Mouse (Mus musculus): ENCODE measurements around the gene Ctsz. TPM values are rescaled to one million over a fixed set of nuclear protein-coding genes. Genes with fewer than 3 reads are reported as not detected.

The Ctsz gene
- polyA plus RNA-seq, 1 experiment from 2014 or later = 125 TPM

DNA sequence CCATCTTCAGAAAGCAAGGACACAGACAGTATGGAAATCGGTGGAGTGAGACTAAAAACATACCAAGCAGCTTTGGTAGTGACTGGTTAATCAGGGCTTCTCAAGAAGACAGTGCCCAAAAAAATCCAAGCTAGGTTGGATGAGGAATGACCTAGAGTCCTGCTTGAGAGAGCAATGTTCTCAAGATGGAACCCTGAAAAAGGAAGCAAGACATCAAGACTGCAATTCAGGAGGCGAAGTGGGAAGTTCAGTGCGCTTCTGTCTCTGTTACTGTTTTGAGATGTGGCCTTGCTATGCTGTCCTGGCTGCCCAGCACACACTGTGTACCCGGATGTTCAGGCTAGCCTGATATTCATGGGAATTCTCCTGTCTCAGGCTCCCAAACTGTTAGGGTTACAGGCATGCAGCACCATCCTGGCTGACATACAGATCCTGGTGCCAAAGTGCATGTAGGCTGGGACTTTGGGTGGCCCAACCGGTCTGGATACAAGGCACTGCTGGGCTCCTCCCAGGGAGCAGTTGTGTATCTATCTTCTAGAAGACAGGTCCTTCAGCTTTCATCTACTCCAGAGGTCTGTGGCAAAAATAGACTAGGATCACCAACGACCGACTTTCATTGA is 32.1 kb upstream of the Ctsz start:
- no peak overlapping the region for H3K27ac ChIP-seq (replicated peaks in 1 of 2; ENCODE audit: control insufficient read depth in 1 of 2, insufficient read depth in 1 of 2, low read depth in 2 of 2, low read length in 2 of 2)
- no peak for ATAC-seq (ENCODE audit: insufficient number of reproducible peaks, insufficient read depth, low FRiP score, low read depth)
- no peaks in the 10 kb centered on the region for H3K27me3 ChIP-seq (ENCODE audit: control insufficient read depth, insufficient read depth, low read length)
- no peaks in the 10 kb centered on the region for H3K9me3 ChIP-seq (ENCODE audit: control insufficient read depth, low read length)
- H3K9ac ChIP-seq (ENCODE audit: low read length) = no peak overlapping the region
- H3K4me3 ChIP-seq (ENCODE audit: control insufficient read depth in 1 of 2, insufficient read depth in 1 of 2, low read depth in 1 of 2, low read length in 2 of 2) = no peak overlapping the region
- WGBS = 70% methylated on average over 7 of the region's 7 CpGs
- H3K4me2 ChIP-seq (ENCODE audit: low read length) = no peak overlapping the region
- H3K36me3 ChIP-seq (ENCODE audit: control insufficient read depth, insufficient read depth, low read length) = peaks cover 48% of the 10 kb centered on the region
- H3K4me1 ChIP-seq (ENCODE audit: control insufficient read depth in 2 of 2, insufficient read depth in 2 of 2, low read length in 2 of 2) = peaks cover 10 to 22% of the 10 kb centered on the region in 2 experiments; a peak in 3 of 4 replicates

DNA sequence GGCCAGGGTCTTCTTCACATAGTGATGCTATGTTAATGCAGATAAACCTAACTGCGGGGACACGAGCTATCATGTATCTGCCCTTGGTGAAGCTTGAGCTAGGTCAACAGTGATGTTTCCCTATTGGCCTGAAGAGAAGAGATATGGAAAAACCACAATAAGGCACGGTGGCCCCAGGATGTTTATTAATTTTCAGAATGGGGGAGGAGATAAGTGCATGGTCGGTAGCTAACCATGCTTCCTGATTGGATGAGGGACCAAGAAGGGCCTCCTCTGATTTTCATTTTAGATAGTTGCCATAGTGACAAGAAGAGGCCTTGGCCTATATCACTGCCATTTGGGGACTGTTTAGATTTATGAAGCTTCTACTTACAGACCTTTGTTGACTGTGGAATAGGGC is 31.5 kb upstream of the Ctsz start:
- Histone ChIP-seq H3K9ac (ENCODE audit: low read length) (no peak overlapping the region), H3K4me1 (ENCODE audit: control insufficient read depth in 2 of 2, insufficient read depth in 2 of 2, low read length in 2 of 2) (peaks cover 10 to 22% of the 10 kb centered on the region in 2 experiments; a peak in 3 of 4 replicates), H3K4me2 (ENCODE audit: low read length) (no peak overlapping the region), H3K27ac (replicated peaks in 1 of 2; ENCODE audit: control insufficient read depth in 1 of 2, insufficient read depth in 1 of 2, low read depth in 2 of 2, low read length in 2 of 2) (no peak overlapping the region), H3K9me3 (ENCODE audit: control insufficient read depth, low read length) (no peaks in the 10 kb centered on the region), H3K36me3 (ENCODE audit: control insufficient read depth, insufficient read depth, low read length) (peaks cover 53% of the 10 kb centered on the region), H3K27me3 (ENCODE audit: control insufficient read depth, insufficient read depth, low read length) (no peaks in the 10 kb centered on the region), H3K4me3 (ENCODE audit: control insufficient read depth in 1 of 2, insufficient read depth in 1 of 2, low read depth in 1 of 2, low read length in 2 of 2) (no peak overlapping the region)
- 73% methylated on average over 4 of the region's 4 CpGs for WGBS
- no peak for ATAC-seq (ENCODE audit: insufficient number of reproducible peaks, insufficient read depth, low FRiP score, low read depth)

DNA sequence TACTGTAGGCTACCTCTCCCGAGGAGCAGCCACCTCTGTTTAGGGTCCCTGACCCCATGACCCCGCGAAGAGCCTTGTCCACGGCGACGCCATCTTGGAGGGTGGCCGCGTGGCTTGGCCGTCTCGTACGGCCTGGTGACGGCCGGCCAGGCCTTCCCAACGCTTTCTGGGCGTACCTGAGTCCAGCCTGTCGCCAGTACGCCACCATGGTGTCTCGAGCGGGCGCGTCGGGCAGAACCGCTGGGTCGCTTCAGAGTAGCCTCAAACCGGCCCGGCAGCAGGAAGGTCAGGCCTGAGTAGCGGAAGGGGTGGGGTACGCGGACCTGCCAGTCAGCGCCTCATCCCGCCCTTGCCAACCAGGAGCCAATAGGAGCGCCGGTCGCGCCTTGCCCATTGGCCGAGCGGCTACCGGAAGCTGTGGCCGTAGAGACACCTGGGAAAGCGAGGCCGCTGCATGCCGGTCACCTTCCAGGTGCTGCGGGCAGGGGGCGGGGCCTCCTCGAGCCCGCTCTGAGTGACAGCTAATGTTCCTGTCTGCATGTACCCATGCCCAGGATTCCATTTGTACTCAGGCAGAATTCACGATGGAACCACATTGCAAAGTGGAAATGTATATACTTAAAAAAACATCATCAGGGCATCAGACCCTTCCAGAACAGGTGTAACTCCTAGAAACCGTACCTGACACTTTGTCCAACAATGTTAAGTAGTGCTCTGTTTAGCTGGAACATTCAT is 25.1 kb upstream of the Ctsz start, which contains the start of gene Atp5e:
Gene Atp5e (minus strand): TSS at position 317 of the 735 bp plus-strand sequence.
- ATAC-seq (ENCODE audit: insufficient number of reproducible peaks, insufficient read depth, low FRiP score, low read depth) = peak; percentile 99
- no peaks in the 10 kb centered on the region for H3K9me3 ChIP-seq (ENCODE audit: control insufficient read depth, low read length)
- peak within 1 kb of the TSS; percentile 85 for H3K9ac ChIP-seq (ENCODE audit: low read length)
- peak within 1 kb of the TSS; percentile 78 to 84 for H3K4me3 ChIP-seq (ENCODE audit: control insufficient read depth in 1 of 2, insufficient read depth in 1 of 2, low read depth in 1 of 2, low read length in 2 of 2)
- H3K4me1 ChIP-seq (ENCODE audit: control insufficient read depth in 2 of 2, insufficient read depth in 2 of 2, low read length in 2 of 2) = peaks cover 2 to 5% of the 10 kb centered on the region in 2 experiments; a peak in 2 of 4 replicates
- no peaks in the 10 kb centered on the region for H3K27me3 ChIP-seq (ENCODE audit: control insufficient read depth, insufficient read depth, low read length)
- peak within 1 kb of the TSS; percentile 97 for H3K4me2 ChIP-seq (ENCODE audit: low read length)
- 2% methylated on average over 48 of the region's 48 CpGs for WGBS
- peaks cover 78% of the 10 kb centered on the region for H3K36me3 ChIP-seq (ENCODE audit: control insufficient read depth, insufficient read depth, low read length)
- H3K27ac ChIP-seq (replicated peaks in 1 of 2; ENCODE audit: control insufficient read depth in 1 of 2, insufficient read depth in 1 of 2, low read depth in 2 of 2, low read length in 2 of 2) = peak within 1 kb of the TSS; percentile 76 to 77

DNA sequence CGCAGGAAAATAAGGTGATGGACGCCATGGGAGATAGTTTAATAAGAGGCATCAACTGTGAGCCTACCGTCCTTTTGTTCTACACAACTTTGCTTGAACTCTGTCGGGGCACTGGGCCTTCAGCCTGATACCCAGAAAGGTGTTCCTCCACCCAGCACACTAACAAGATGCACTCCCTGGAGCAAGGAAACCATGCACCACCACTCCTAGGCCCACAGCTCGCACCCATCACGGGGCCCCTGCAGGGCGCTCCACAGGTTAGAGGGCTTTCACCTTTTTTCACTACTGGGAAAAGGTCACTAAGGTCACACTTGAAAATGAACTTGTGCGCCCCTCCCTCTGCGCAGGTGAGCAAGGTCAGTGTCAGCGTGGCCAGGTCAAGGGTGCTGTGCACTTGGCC is 24.5 kb upstream of the Ctsz start:
- Histone ChIP-seq H3K27me3 (ENCODE audit: control insufficient read depth, insufficient read depth, low read length) (no peaks in the 10 kb centered on the region), H3K4me2 (ENCODE audit: low read length) (peak overlapping the region; percentile 97), H3K36me3 (ENCODE audit: control insufficient read depth, insufficient read depth, low read length) (peaks cover 72% of the 10 kb centered on the region), H3K9me3 (ENCODE audit: control insufficient read depth, low read length) (no peaks in the 10 kb centered on the region), H3K27ac (replicated peaks in 1 of 2; ENCODE audit: control insufficient read depth in 1 of 2, insufficient read depth in 1 of 2, low read depth in 2 of 2, low read length in 2 of 2) (peak overlapping the region; percentile 76 to 77; a peak in 3 of 4 replicates), H3K9ac (ENCODE audit: low read length) (peak overlapping the region; percentile 85), H3K4me1 (ENCODE audit: control insufficient read depth in 2 of 2, insufficient read depth in 2 of 2, low read length in 2 of 2) (peaks cover 2 to 5% of the 10 kb centered on the region in 2 experiments; a peak in 2 of 4 replicates), H3K4me3 (ENCODE audit: control insufficient read depth in 1 of 2, insufficient read depth in 1 of 2, low read depth in 1 of 2, low read length in 2 of 2) (peak overlapping the region; percentile 78 to 84)
- 30% methylated on average over 10 of the region's 10 CpGs for WGBS
- peak; percentile 28; the same call in 1 of the 2 replicates for ATAC-seq (ENCODE audit: insufficient number of reproducible peaks, insufficient read depth, low FRiP score, low read depth)

DNA sequence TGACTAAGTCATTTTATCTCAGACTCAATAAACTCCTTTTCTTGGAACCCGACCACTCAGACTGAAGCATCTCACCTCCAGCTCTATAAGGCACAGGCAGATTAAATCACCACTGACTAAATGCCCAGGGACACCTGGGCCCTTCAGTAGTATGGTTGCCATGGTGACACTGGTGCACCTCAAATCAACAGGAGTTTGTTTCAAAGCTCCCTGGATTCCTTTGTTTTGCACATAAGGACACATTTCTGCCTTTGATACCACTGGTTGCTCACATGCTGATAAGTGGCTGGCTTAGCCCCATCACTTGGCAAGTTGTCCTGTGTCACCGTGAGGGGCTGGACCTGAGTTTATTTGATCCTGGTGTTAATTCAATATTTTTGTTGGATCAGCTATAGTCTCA is 20.5 kb upstream of the Ctsz start:
- no peak for ATAC-seq (ENCODE audit: insufficient number of reproducible peaks, insufficient read depth, low FRiP score, low read depth)
- 63% methylated on average over 2 of the region's 2 CpGs for WGBS
- no peak overlapping the region for H3K27ac ChIP-seq (replicated peaks in 1 of 2; ENCODE audit: control insufficient read depth in 1 of 2, insufficient read depth in 1 of 2, low read depth in 2 of 2, low read length in 2 of 2)

DNA sequence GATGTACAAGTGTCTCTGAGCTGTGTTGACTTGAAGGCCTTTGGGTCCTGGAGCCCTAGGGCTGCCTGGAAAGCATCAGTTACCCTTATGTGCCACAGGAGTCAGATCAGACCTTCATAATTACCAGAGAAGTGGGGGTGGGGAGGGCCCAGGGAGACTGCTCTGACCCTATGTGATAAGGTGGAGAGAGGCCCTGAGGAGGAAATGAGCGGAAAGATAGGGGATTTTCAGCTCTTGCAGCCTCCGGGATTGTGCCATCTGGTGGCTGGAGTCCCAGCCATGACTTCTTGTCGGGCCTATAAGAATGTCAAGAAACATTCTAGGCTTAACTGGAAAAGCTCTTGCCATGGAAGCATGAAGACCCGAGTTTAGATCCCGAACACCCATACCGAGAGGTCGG is 14.8 kb upstream of the Ctsz start:
- no peaks in the 10 kb centered on the region for H3K9me3 ChIP-seq (ENCODE audit: control insufficient read depth, low read length)
- H3K4me3 ChIP-seq (ENCODE audit: control insufficient read depth in 1 of 2, insufficient read depth in 1 of 2, low read depth in 1 of 2, low read length in 2 of 2) = no peak overlapping the region
- no peak overlapping the region for H3K27ac ChIP-seq (replicated peaks in 1 of 2; ENCODE audit: control insufficient read depth in 1 of 2, insufficient read depth in 1 of 2, low read depth in 2 of 2, low read length in 2 of 2)
- 50% methylated on average over 7 of the region's 7 CpGs for WGBS
- no peak overlapping the region for H3K4me2 ChIP-seq (ENCODE audit: low read length)
- H3K4me1 ChIP-seq (ENCODE audit: control insufficient read depth in 2 of 2, insufficient read depth in 2 of 2, low read length in 2 of 2) = no peaks in the 10 kb centered on the region; a peak in 1 of 4 replicates
- no peaks in the 10 kb centered on the region for H3K27me3 ChIP-seq (ENCODE audit: control insufficient read depth, insufficient read depth, low read length)
- no peaks in the 10 kb centered on the region for H3K36me3 ChIP-seq (ENCODE audit: control insufficient read depth, insufficient read depth, low read length)
- no peak overlapping the region for H3K9ac ChIP-seq (ENCODE audit: low read length)
- ATAC-seq (ENCODE audit: insufficient number of reproducible peaks, insufficient read depth, low FRiP score, low read depth) = no peak

More for the DNA sequence above, 20.5 kb upstream of the Ctsz start:
- Histone ChIP-seq H3K27me3 (ENCODE audit: control insufficient read depth, insufficient read depth, low read length) (no peaks in the 10 kb centered on the region), H3K9ac (ENCODE audit: low read length) (no peak overlapping the region), H3K4me1 (ENCODE audit: control insufficient read depth in 2 of 2, insufficient read depth in 2 of 2, low read length in 2 of 2) (peaks cover 2 to 5% of the 10 kb centered on the region in 2 experiments; a peak in 2 of 4 replicates), H3K4me3 (ENCODE audit: control insufficient read depth in 1 of 2, insufficient read depth in 1 of 2, low read depth in 1 of 2, low read length in 2 of 2) (no peak overlapping the region), H3K36me3 (ENCODE audit: control insufficient read depth, insufficient read depth, low read length) (peaks cover 33% of the 10 kb centered on the region), H3K9me3 (ENCODE audit: control insufficient read depth, low read length) (no peaks in the 10 kb centered on the region), H3K4me2 (ENCODE audit: low read length) (no peak overlapping the region)

DNA sequence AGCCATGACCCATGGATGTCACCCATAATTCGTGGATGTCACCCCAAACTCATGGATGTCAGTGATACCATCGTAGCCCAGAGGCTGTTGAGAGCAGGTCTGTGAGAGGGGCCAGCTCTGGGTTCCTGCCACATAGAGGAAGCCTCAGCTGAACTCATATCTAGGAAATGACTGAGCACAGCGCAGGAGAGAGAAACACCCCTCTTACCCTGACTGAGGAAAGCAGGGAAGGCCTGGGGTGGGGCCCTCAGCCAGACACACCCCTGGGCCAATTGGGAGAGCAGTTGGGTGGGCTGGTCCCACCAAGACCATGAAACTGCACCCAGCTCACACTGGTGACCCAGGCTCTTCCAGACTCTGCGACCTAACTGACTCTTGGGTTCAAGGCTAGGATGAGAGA is 11.5 kb upstream of the Ctsz start, which contains the start of gene Tubb1:
Gene Tubb1 (plus strand): TSS at position 343 of the 400 bp plus-strand sequence.
- WGBS = 70% methylated on average over 4 of the region's 4 CpGs
- H3K36me3 ChIP-seq (ENCODE audit: control insufficient read depth, insufficient read depth, low read length) = no peaks in the 10 kb centered on the region
- H3K27ac ChIP-seq (replicated peaks in 1 of 2; ENCODE audit: control insufficient read depth in 1 of 2, insufficient read depth in 1 of 2, low read depth in 2 of 2, low read length in 2 of 2) = no peak within 1 kb of the TSS
- no peak within 1 kb of the TSS for H3K4me3 ChIP-seq (ENCODE audit: control insufficient read depth in 1 of 2, insufficient read depth in 1 of 2, low read depth in 1 of 2, low read length in 2 of 2)
- no peaks in the 10 kb centered on the region for H3K9me3 ChIP-seq (ENCODE audit: control insufficient read depth, low read length)
- no peak for ATAC-seq (ENCODE audit: insufficient number of reproducible peaks, insufficient read depth, low FRiP score, low read depth)
- H3K27me3 ChIP-seq (ENCODE audit: control insufficient read depth, insufficient read depth, low read length) = no peaks in the 10 kb centered on the region
- no peaks in the 10 kb centered on the region; a peak in 1 of 4 replicates for H3K4me1 ChIP-seq (ENCODE audit: control insufficient read depth in 2 of 2, insufficient read depth in 2 of 2, low read length in 2 of 2)
- H3K4me2 ChIP-seq (ENCODE audit: low read length) = no peak within 1 kb of the TSS
- H3K9ac ChIP-seq (ENCODE audit: low read length) = no peak within 1 kb of the TSS
